Mouse (Mus musculus): Measurements from ENCODE around the gene Ofcc1. TPM values are rescaled to one million over a fixed set of nuclear protein-coding genes. Genes with fewer than 3 reads are reported as not detected.

Ofcc1 gene
- polyA plus RNA-seq, 2 experiments: 0.08 TPM; not detected in 1

GRCm38 (mm10) chr13:40288650-40289049 is 72.6 kb downstream of the Ofcc1 start:
- no peak for TF ChIP-seq POLR2A (IDR thresholded peaks at IDR 0.05; ENCODE audit: borderline replicate concordance, extremely low read depth, insufficient read depth, insufficient read length)
- Histone ChIP-seq H3K36me3 (ENCODE audit: control insufficient read depth, insufficient read depth, low read length) (no peaks in the 10 kb centered on the region), H3K27ac (replicated peaks; ENCODE audit: low read depth, low read length) (no peak overlapping the region), H3K4me3 (replicated peaks; ENCODE audit: low read length) (no peak overlapping the region), H3K9ac (ENCODE audit: low read depth, low read length, severe bottlenecking) (no peak overlapping the region), H3K27me3 (ENCODE audit: control insufficient read depth, insufficient read depth, low read length) (0 out of 2 replicates have a peak, but pooled peaks cover 6% of the 10 kb centered on the region), H3K4me1 (ENCODE audit: control insufficient read depth, insufficient read depth, low read length) (0 out of 2 replicates have a peak, but pooled peaks cover 2% of the 10 kb centered on the region), H3K4me2 (replicated peaks; ENCODE audit: low read depth, low read length, severe bottlenecking) (no peak overlapping the region), H3K9me3 (ENCODE audit: control insufficient read depth, low read length) (no peaks in the 10 kb centered on the region)
- no peak for ATAC-seq (ENCODE audit: low FRiP score, low read depth)
- no peak for DNase-seq (ENCODE audit: low spot score)
- WGBS: 70% methylated on average over 4 of the region's 4 CpGs

GRCm38 (mm10) chr13:40287266-40288002 is 73.8 kb downstream of the Ofcc1 start:
- Histone ChIP-seq H3K27me3 (ENCODE audit: control insufficient read depth, insufficient read depth, low read length) (0 out of 2 replicates have a peak, but pooled peaks cover 6% of the 10 kb centered on the region), H3K36me3 (ENCODE audit: control insufficient read depth, insufficient read depth, low read length) (no peaks in the 10 kb centered on the region), H3K4me3 (replicated peaks; ENCODE audit: low read length) (peak overlapping the region; percentile 10), H3K4me1 (ENCODE audit: control insufficient read depth, insufficient read depth, low read length) (0 out of 2 replicates have a peak, but pooled peaks cover 2% of the 10 kb centered on the region), H3K9ac (ENCODE audit: low read depth, low read length, severe bottlenecking) (0 out of 2 replicates have a peak overlapping the region, but pooled peaks have one; percentile 1), H3K27ac (replicated peaks; ENCODE audit: low read depth, low read length) (no peak overlapping the region), H3K4me2 (replicated peaks; ENCODE audit: low read depth, low read length, severe bottlenecking) (peak overlapping the region; percentile 35), H3K9me3 (ENCODE audit: control insufficient read depth, low read length) (no peaks in the 10 kb centered on the region)
- ATAC-seq (ENCODE audit: low FRiP score, low read depth): no peak
- TF ChIP-seq POLR2A (IDR thresholded peaks at IDR 0.05; ENCODE audit: borderline replicate concordance, extremely low read depth, insufficient read depth, insufficient read length): no peak
- peak; percentile 3 for DNase-seq (ENCODE audit: low spot score)
- 24% methylated on average over 21 of the region's 21 CpGs for WGBS

GRCm38 (mm10) chr13:40285234-40285791 is 75.9 kb downstream of the Ofcc1 start:
- Histone ChIP-seq H3K36me3 (ENCODE audit: control insufficient read depth, insufficient read depth, low read length) (no peaks in the 10 kb centered on the region), H3K9ac (ENCODE audit: low read depth, low read length, severe bottlenecking) (no peak overlapping the region), H3K4me3 (replicated peaks; ENCODE audit: low read length) (no peak overlapping the region), H3K4me2 (replicated peaks; ENCODE audit: low read depth, low read length, severe bottlenecking) (no peak overlapping the region), H3K9me3 (ENCODE audit: control insufficient read depth, low read length) (no peaks in the 10 kb centered on the region), H3K27me3 (ENCODE audit: control insufficient read depth, insufficient read depth, low read length) (0 out of 2 replicates have a peak, but pooled peaks cover 6% of the 10 kb centered on the region), H3K4me1 (ENCODE audit: control insufficient read depth, insufficient read depth, low read length) (0 out of 2 replicates have a peak, but pooled peaks cover 2% of the 10 kb centered on the region), H3K27ac (replicated peaks; ENCODE audit: low read depth, low read length) (no peak overlapping the region)
- 66% methylated on average over 15 of the region's 15 CpGs for WGBS
- DNase-seq (ENCODE audit: low spot score): no peak
- ATAC-seq (ENCODE audit: low FRiP score, low read depth): no peak
- TF ChIP-seq POLR2A (IDR thresholded peaks at IDR 0.05; ENCODE audit: borderline replicate concordance, extremely low read depth, insufficient read depth, insufficient read length): no peak

GRCm38 (mm10) chr13:40280616-40281015 is 80.6 kb downstream of the Ofcc1 start:
- TF ChIP-seq POLR2A (IDR thresholded peaks at IDR 0.05; ENCODE audit: borderline replicate concordance, extremely low read depth, insufficient read depth, insufficient read length): no peak
- no peak overlapping the region for H3K4me2 ChIP-seq (replicated peaks; ENCODE audit: low read depth, low read length, severe bottlenecking)
- H3K27me3 ChIP-seq (ENCODE audit: control insufficient read depth, insufficient read depth, low read length): 0 out of 2 replicates have a peak, but pooled peaks cover 4% of the 10 kb centered on the region
- H3K4me1 ChIP-seq (ENCODE audit: control insufficient read depth, insufficient read depth, low read length): no peaks in the 10 kb centered on the region
- WGBS: 78% methylated on average over 5 of the region's 5 CpGs
- H3K36me3 ChIP-seq (ENCODE audit: control insufficient read depth, insufficient read depth, low read length): no peaks in the 10 kb centered on the region
- H3K27ac ChIP-seq (replicated peaks; ENCODE audit: low read depth, low read length): no peak overlapping the region
- no peak overlapping the region for H3K4me3 ChIP-seq (replicated peaks; ENCODE audit: low read length)
- H3K9ac ChIP-seq (ENCODE audit: low read depth, low read length, severe bottlenecking): no peak overlapping the region
- no peaks in the 10 kb centered on the region for H3K9me3 ChIP-seq (ENCODE audit: control insufficient read depth, low read length)
- DNase-seq (ENCODE audit: low spot score) (no peak), ATAC-seq (ENCODE audit: low FRiP score, low read depth) (no peak)

- Histone ChIP-seq H3K4me2 (replicated peaks; ENCODE audit: low read depth, low read length, severe bottlenecking) (no peak overlapping the region), H3K9me3 (ENCODE audit: control insufficient read depth, low read length) (no peaks in the 10 kb centered on the region), H3K36me3 (ENCODE audit: control insufficient read depth, insufficient read depth, low read length) (no peaks in the 10 kb centered on the region), H3K4me3 (replicated peaks; ENCODE audit: low read length) (no peak overlapping the region), H3K27me3 (ENCODE audit: control insufficient read depth, insufficient read depth, low read length) (no peaks in the 10 kb centered on the region), H3K4me1 (ENCODE audit: control insufficient read depth, insufficient read depth, low read length) (no peaks in the 10 kb centered on the region), H3K27ac (replicated peaks; ENCODE audit: low read depth, low read length) (no peak overlapping the region), H3K9ac (ENCODE audit: low read depth, low read length, severe bottlenecking) (no peak overlapping the region)
- 85% methylated on average over 9 of the region's 9 CpGs for WGBS
- no peak for TF ChIP-seq POLR2A (IDR thresholded peaks at IDR 0.05; ENCODE audit: borderline replicate concordance, extremely low read depth, insufficient read depth, insufficient read length)
- ATAC-seq (ENCODE audit: low FRiP score, low read depth): no peak
- no peak for DNase-seq (ENCODE audit: low spot score)
These were observed 93.7 kb downstream of the Ofcc1 start for GRCm38 (mm10) chr13:40267546-40267945.
